Mouse (Mus musculus) limb, embryonic 14.5 days (tissue): Measurements from ENCODE around the gene Pbx2. TPM values are rescaled to one million over a fixed set of nuclear protein-coding genes. Genes with fewer than 3 reads are reported as not detected.

ENCODE experiments used
- ATAC-seq: fragments of 200-750 bp; cut with Nextera tagmentation; 2 replicates; pipeline ENCODE4 v1.8.0; 2017; ENCODE audit warnings: low read depth, moderate number of reproducible peaks, moderate TSS enrichment; ENCODE audit not compliant: low FRiP score
- DNase-seq: peaks from one replicate; pipeline ENCODE4 v3.0.0-alpha.2; 2015; ENCODE audit warnings: low spot score
- H3K27ac ChIP-seq: fragments of 300-500 bp; sonication (generic); replicated peaks from 2 replicates; pipeline ENCODE4 v1.5.1; 2014; ENCODE audit warnings: low read depth, mild to moderate bottlenecking, low read length, moderate library complexity, mixed read lengths
- H3K27me3 ChIP-seq: fragments of 300-500 bp; sonication (generic); 2 replicates; pipeline ENCODE4 v1.6.1; 2014; ENCODE audit warnings: low read length, mixed read lengths; ENCODE audit not compliant: control insufficient read depth, insufficient read depth
- H3K36me3 ChIP-seq: fragments of 300-500 bp; sonication (generic); 2 replicates; pipeline ENCODE4 v1.6.1; 2014; ENCODE audit warnings: mild to moderate bottlenecking, low read length, moderate library complexity, mixed read lengths; ENCODE audit not compliant: control insufficient read depth, insufficient read depth
- H3K4me1 ChIP-seq: fragments of 300-500 bp; sonication (generic); 2 replicates; pipeline ENCODE4 v1.6.1; 2014; ENCODE audit warnings: antibody characterized with exemption, low read length, mixed read lengths; ENCODE audit not compliant: control insufficient read depth, insufficient read depth
- H3K4me2 ChIP-seq: fragments of 300-500 bp; sonication (generic); replicated peaks from 2 replicates; pipeline ENCODE4 v1.6.1; 2014; ENCODE audit warnings: low read depth, mild to moderate bottlenecking, low read length, moderate library complexity; ENCODE audit not compliant: severe bottlenecking
- H3K4me3 ChIP-seq: fragments of 300-500 bp; sonication (generic); replicated peaks from 2 replicates; pipeline ENCODE4 v1.5.1; 2014; ENCODE audit warnings: low read length
- H3K9ac ChIP-seq: fragments of 300-500 bp; sonication (generic); 2 replicates; pipeline ENCODE4 v1.6.1; 2014; ENCODE audit warnings: mild to moderate bottlenecking, low read depth, low read length, moderate library complexity; ENCODE audit not compliant: severe bottlenecking
- H3K9me3 ChIP-seq: fragments of 300-500 bp; sonication (generic); 2 replicates; pipeline ENCODE4 v1.6.1; 2016; ENCODE audit warnings: low read length; ENCODE audit not compliant: control insufficient read depth
- POLR2A ChIP-seq: fragments of 200-500 bp; IDR thresholded peaks from 2 replicates; pipeline ENCODE4 v1.8.0; 2012; ENCODE audit warnings: inconsistent platforms, mild to moderate bottlenecking, moderate library complexity, borderline replicate concordance; ENCODE audit not compliant: insufficient read depth, insufficient read length; ENCODE audit errors: extremely low read depth
- WGBS: fragments of 180-500 bp; shearing (Covaris S2); extraction: QIAGEN DNeasy Blood & Tissue Kit; methylation state at CpG from one replicate; pipeline ENCODE4 v1.1.7; 2014; 5-methylcytosine and 5-hydroxymethylcytosine counted together
- polyA plus RNA-seq, 2 experiments: library from polyadenylated mRNA; depleted of rRNA in 1 of 2; stranded (reverse) in 1 of 2; unstranded in 1 of 2; fragments of >200 nt; fragmentation: Nextera tagmentation in 1 of 2; extraction: Ambion mirVana in 1 of 2; gene quantifications; 2 replicates each; pipeline versions ENCODE4 v1.2.1 to v1.2.3; 2012 to 2014

The Pbx2 gene
- polyA plus RNA-seq, 2 experiments, result 13.5 to 141 TPM

GRCm38 (mm10) chr17:34637459-34637858 lies 46.4 kb downstream of the Pbx2 start:
- Histone ChIP-seq H3K9ac (no peak overlapping the region), H3K9me3 (no peaks in the 10 kb centered on the region), H3K27me3 (peaks cover 5% of the 10 kb centered on the region), H3K36me3 (no peaks in the 10 kb centered on the region), H3K4me1 (peaks cover 12% of the 10 kb centered on the region), H3K4me2 (no peak overlapping the region), H3K4me3 (no peak overlapping the region), H3K27ac (no peak overlapping the region)
- DNase-seq (no peak), ATAC-seq (no peak)
- WGBS, result 60% methylated on average over 3 of the region's 3 CpGs
- TF ChIP-seq POLR2A, result no peak

DNA sequence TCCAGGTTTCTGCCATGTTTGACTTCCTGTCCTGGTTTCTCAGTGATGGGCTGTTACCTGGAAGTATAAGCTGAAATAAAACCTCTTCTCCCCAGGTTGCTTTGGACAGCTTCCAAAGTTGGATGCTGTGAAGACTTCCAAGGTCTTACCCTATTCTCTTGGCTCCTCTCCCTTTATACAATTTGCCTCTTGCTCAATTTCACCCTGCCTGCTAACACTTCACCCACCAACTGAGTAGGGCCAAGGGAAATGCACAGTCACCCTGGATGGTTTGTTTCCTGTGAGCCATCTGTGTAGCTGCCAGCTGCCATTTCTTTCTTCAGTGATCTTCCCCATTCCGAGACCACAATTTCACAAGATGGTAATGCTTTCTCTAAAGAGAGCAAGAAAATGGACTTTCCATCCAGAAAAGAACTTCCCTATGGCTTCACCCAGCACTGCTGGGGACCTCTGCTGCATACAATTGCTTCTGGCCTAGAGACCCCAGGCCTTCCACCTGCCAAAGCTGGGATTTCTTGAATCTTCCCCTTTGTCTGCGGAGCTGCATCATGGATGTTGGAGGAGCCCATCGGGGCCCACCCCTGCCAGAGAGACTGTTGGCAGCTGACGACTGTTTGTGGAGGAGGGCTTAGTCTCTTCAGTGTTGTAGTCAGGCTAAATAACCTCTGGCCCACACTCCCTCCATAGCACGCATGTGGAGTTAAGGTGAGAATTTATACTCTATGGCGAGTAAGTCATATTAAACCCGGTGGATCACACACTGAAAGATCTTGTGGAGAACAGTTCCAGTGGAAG lies 48.6 kb downstream of the Pbx2 start:
- no peaks in the 10 kb centered on the region for H3K9me3 ChIP-seq
- H3K27me3 ChIP-seq, result no peaks in the 10 kb centered on the region
- H3K36me3 ChIP-seq, result no peaks in the 10 kb centered on the region
- H3K4me2 ChIP-seq, result no peak overlapping the region
- WGBS, result 83% methylated on average over 7 of the region's 7 CpGs
- peaks cover 12% of the 10 kb centered on the region for H3K4me1 ChIP-seq
- no peak overlapping the region for H3K27ac ChIP-seq
- no peak for DNase-seq
- H3K9ac ChIP-seq, result no peak overlapping the region
- no peak for TF ChIP-seq POLR2A
- ATAC-seq, result no peak
- no peak overlapping the region for H3K4me3 ChIP-seq

- 16% methylated on average over 11 of the region's 11 CpGs for WGBS
Observed at GRCm38 (mm10) chr17:34640778-34641601, 49.9 kb downstream of the Pbx2 start.

GRCm38 (mm10) chr17:34641945-34642344 lies 50.9 kb downstream of the Pbx2 start:
- H3K9me3 ChIP-seq, result no peaks in the 10 kb centered on the region
- WGBS, result 57% methylated on average over 3 of the region's 3 CpGs
- H3K27me3 ChIP-seq, result no peaks in the 10 kb centered on the region
- ATAC-seq, result no peak
- DNase-seq, result no peak
- no peak overlapping the region for H3K4me2 ChIP-seq
- H3K4me3 ChIP-seq, result no peak overlapping the region
- peaks cover 17% of the 10 kb centered on the region for H3K4me1 ChIP-seq
- no peak overlapping the region for H3K27ac ChIP-seq
- TF ChIP-seq POLR2A, result no peak
- peaks cover 5% of the 10 kb centered on the region; the same call in 1 of the 2 replicates for H3K36me3 ChIP-seq
- no peak overlapping the region for H3K9ac ChIP-seq

More at GRCm38 (mm10) chr17:34640778-34641601, 49.9 kb downstream of the Pbx2 start:
- DNase-seq (peak; percentile 43), ATAC-seq (peak; percentile 30)
- Histone ChIP-seq H3K4me2 (0 out of 2 replicates have a peak overlapping the region, but pooled peaks have one; percentile 3), H3K4me3 (no peak overlapping the region), H3K36me3 (peaks cover 5% of the 10 kb centered on the region; the same call in 1 of the 2 replicates), H3K27me3 (no peaks in the 10 kb centered on the region), H3K9me3 (no peaks in the 10 kb centered on the region), H3K27ac (peak overlapping the region; percentile 71), H3K4me1 (peaks cover 17% of the 10 kb centered on the region), H3K9ac (no peak overlapping the region)
- TF ChIP-seq POLR2A, result no peak; the same call in 1 of the 2 replicates

GRCm38 (mm10) chr17:34643379-34643778 lies 52.3 kb downstream of the Pbx2 start:
- TF ChIP-seq POLR2A, result no peak
- Histone ChIP-seq H3K9ac (no peak overlapping the region), H3K4me3 (no peak overlapping the region), H3K27me3 (no peaks in the 10 kb centered on the region), H3K4me2 (no peak overlapping the region), H3K36me3 (peaks cover 6% of the 10 kb centered on the region; the same call in 1 of the 2 replicates), H3K9me3 (no peaks in the 10 kb centered on the region), H3K4me1 (peaks cover 24% of the 10 kb centered on the region), H3K27ac (no peak overlapping the region)
- no peak for ATAC-seq
- WGBS, result 91% methylated on average over 4 of the region's 4 CpGs
- DNase-seq, result no peak
